Mouse (Mus musculus): ENCODE measurements around the gene Creb5. TPM values are rescaled to one million over a fixed set of nuclear protein-coding genes. Genes with fewer than 3 reads are reported as not detected.

Gene Creb5
- total RNA-seq, 1 experiment = 1.1 TPM

GRCm38 (mm10) chr6:53267732-53268505, 19.2 kb upstream of the Creb5 start:
- Histone ChIP-seq H3K9me3 (ENCODE audit: control insufficient read depth, insufficient read depth, low read depth, low read length) (no peaks in the 10 kb centered on the region), H3K36me3 (ENCODE audit: control insufficient read depth, insufficient read depth, low read length, poor library complexity, severe bottlenecking) (no peaks in the 10 kb centered on the region), H3K4me1 (ENCODE audit: control insufficient read depth in 2 of 2, insufficient read depth in 2 of 2, low read length in 2 of 2, poor library complexity in 1 of 2) (no peaks in the 10 kb centered on the region), H3K9ac (ENCODE audit: insufficient read depth, low read depth, low read length, poor library complexity, severe bottlenecking) (no peak overlapping the region), H3K27ac (ENCODE audit: insufficient read depth, low read depth, low read length, poor library complexity, severe bottlenecking) (no peak overlapping the region), H3K4me3 (ENCODE audit: insufficient read depth in 1 of 2, low read depth in 1 of 2, low read length in 2 of 2, poor library complexity in 1 of 2, severe bottlenecking in 1 of 2) (no peak overlapping the region)
- in situ Hi-C loops (cut with MboI; ENCODE audit: low sequenced_read_pairs in 2 of 2, unreplicated experiment in 2 of 2) = no loop called here
- no peak for TF ChIP-seq ZNF384 (IDR thresholded peaks at IDR 0.05; ENCODE audit: low read depth, low read length)
- no peak for TF ChIP-seq MAFK (IDR thresholded peaks at IDR 0.05; ENCODE audit: insufficient read depth, low read depth, low read length)
- no peak for TF ChIP-seq HCFC1 (IDR thresholded peaks at IDR 0.05; ENCODE audit: borderline replicate concordance, insufficient read depth, low read length)
- TF ChIP-seq ZC3H11A (IDR thresholded peaks at IDR 0.05; ENCODE audit: borderline replicate concordance, low read depth, low read length) = no peak
- TF ChIP-seq CHD2 (IDR thresholded peaks at IDR 0.05; ENCODE audit: low read depth, low read length) = no peak
- no peak for DNase-seq (ENCODE audit: low read depth, low spot score)

DNA sequence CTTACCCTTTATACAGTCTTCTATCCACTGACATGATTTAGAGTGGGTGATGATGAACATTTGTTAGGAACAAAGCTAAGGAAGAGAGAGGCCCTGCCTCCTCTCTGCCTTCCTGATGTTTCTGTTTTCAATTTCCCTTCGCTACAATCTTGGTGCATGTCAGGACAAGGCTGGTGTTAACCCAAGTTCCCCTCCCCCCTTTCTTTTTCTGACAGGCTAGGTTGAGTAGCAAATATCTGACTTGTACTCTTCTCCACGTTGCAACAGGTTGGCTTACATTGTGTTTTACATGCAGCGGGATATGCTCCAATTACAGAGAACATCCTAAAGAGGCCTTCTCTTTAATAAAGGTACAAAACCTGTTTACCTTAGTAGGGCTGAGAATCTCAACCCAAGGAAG, 15.9 kb upstream of the Creb5 start:
- H3K4me3 ChIP-seq (ENCODE audit: insufficient read depth in 1 of 2, low read depth in 1 of 2, low read length in 2 of 2, poor library complexity in 1 of 2, severe bottlenecking in 1 of 2) = no peak overlapping the region
- DNase-seq (ENCODE audit: low read depth, low spot score) = no peak
- in situ Hi-C loops (cut with MboI; ENCODE audit: low sequenced_read_pairs in 2 of 2, unreplicated experiment in 2 of 2) = no loop called here

DNA sequence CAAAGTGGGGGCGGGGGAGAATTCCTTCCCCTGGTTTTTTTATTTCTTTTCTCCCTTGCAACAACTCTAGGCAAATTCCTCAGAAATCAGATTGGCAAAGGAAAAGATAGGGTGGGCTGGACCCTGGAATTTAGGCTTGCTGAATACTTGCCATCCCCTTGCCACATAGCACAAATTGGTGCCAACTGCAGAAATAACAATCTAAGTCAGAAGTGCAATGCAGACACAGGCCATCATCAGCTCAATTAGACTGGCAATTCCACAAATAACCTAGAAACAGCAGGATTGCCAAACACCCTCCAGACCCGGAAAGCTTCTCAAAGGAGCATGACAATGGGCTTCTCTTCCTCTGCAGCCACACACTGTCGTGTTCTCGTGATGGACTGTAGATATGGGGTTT, 15.4 kb upstream of the Creb5 start:
- DNase-seq (ENCODE audit: low read depth, low spot score) = no peak
- Histone ChIP-seq H3K36me3 (ENCODE audit: control insufficient read depth, insufficient read depth, low read length, poor library complexity, severe bottlenecking) (no peaks in the 10 kb centered on the region), H3K4me3 (ENCODE audit: insufficient read depth in 1 of 2, low read depth in 1 of 2, low read length in 2 of 2, poor library complexity in 1 of 2, severe bottlenecking in 1 of 2) (no peak overlapping the region), H3K9me3 (ENCODE audit: control insufficient read depth, insufficient read depth, low read depth, low read length) (no peaks in the 10 kb centered on the region), H3K27ac (ENCODE audit: insufficient read depth, low read depth, low read length, poor library complexity, severe bottlenecking) (no peak overlapping the region), H3K4me1 (ENCODE audit: control insufficient read depth in 2 of 2, insufficient read depth in 2 of 2, low read length in 2 of 2, poor library complexity in 1 of 2) (no peaks in the 10 kb centered on the region), H3K9ac (ENCODE audit: insufficient read depth, low read depth, low read length, poor library complexity, severe bottlenecking) (no peak overlapping the region)
- in situ Hi-C loops (cut with MboI; ENCODE audit: low sequenced_read_pairs in 2 of 2, unreplicated experiment in 2 of 2) = no loop called here
- TF ChIP-seq ZNF384 (IDR thresholded peaks at IDR 0.05; ENCODE audit: low read depth, low read length) (no peak), ZC3H11A (IDR thresholded peaks at IDR 0.05; ENCODE audit: borderline replicate concordance, low read depth, low read length) (no peak), CHD2 (IDR thresholded peaks at IDR 0.05; ENCODE audit: low read depth, low read length) (no peak), MAFK (IDR thresholded peaks at IDR 0.05; ENCODE audit: insufficient read depth, low read depth, low read length) (no peak), HCFC1 (IDR thresholded peaks at IDR 0.05; ENCODE audit: borderline replicate concordance, insufficient read depth, low read length) (no peak)

More for the DNA sequence above, 15.9 kb upstream of the Creb5 start:
- H3K27ac ChIP-seq (ENCODE audit: insufficient read depth, low read depth, low read length, poor library complexity, severe bottlenecking) = no peak overlapping the region
- no peaks in the 10 kb centered on the region for H3K4me1 ChIP-seq (ENCODE audit: control insufficient read depth in 2 of 2, insufficient read depth in 2 of 2, low read length in 2 of 2, poor library complexity in 1 of 2)
- no peak for TF ChIP-seq MAFK (IDR thresholded peaks at IDR 0.05; ENCODE audit: insufficient read depth, low read depth, low read length)
- TF ChIP-seq HCFC1 (IDR thresholded peaks at IDR 0.05; ENCODE audit: borderline replicate concordance, insufficient read depth, low read length) = no peak
- TF ChIP-seq ZNF384 (IDR thresholded peaks at IDR 0.05; ENCODE audit: low read depth, low read length) = no peak
- TF ChIP-seq ZC3H11A (IDR thresholded peaks at IDR 0.05; ENCODE audit: borderline replicate concordance, low read depth, low read length) = no peak
- no peak for TF ChIP-seq CHD2 (IDR thresholded peaks at IDR 0.05; ENCODE audit: low read depth, low read length)
- no peak overlapping the region for H3K9ac ChIP-seq (ENCODE audit: insufficient read depth, low read depth, low read length, poor library complexity, severe bottlenecking)
- H3K36me3 ChIP-seq (ENCODE audit: control insufficient read depth, insufficient read depth, low read length, poor library complexity, severe bottlenecking) = no peaks in the 10 kb centered on the region
- no peaks in the 10 kb centered on the region for H3K9me3 ChIP-seq (ENCODE audit: control insufficient read depth, insufficient read depth, low read depth, low read length)

- in situ Hi-C loops (cut with MboI; ENCODE audit: low sequenced_read_pairs in 2 of 2, unreplicated experiment in 2 of 2) = loop anchor here in 1 of 2 experiments (25.0 kb wide), 1 partner anchor 1024 kb away; the partner anchor contains the start of gene Hoxa13
- Histone ChIP-seq H3K9ac (ENCODE audit: insufficient read depth, low read depth, low read length, poor library complexity, severe bottlenecking) (no peak overlapping the region), H3K36me3 (ENCODE audit: control insufficient read depth, insufficient read depth, low read length, poor library complexity, severe bottlenecking) (no peaks in the 10 kb centered on the region), H3K4me3 (ENCODE audit: insufficient read depth in 1 of 2, low read depth in 1 of 2, low read length in 2 of 2, poor library complexity in 1 of 2, severe bottlenecking in 1 of 2) (peak overlapping the region; percentile 50 to 78), H3K27ac (ENCODE audit: insufficient read depth, low read depth, low read length, poor library complexity, severe bottlenecking) (no peak overlapping the region), H3K9me3 (ENCODE audit: control insufficient read depth, insufficient read depth, low read depth, low read length) (no peaks in the 10 kb centered on the region), H3K4me1 (ENCODE audit: control insufficient read depth in 2 of 2, insufficient read depth in 2 of 2, low read length in 2 of 2, poor library complexity in 1 of 2) (no peaks in the 10 kb centered on the region)
- TF ChIP-seq CHD2 (IDR thresholded peaks at IDR 0.05; ENCODE audit: low read depth, low read length) (no peak), MAFK (IDR thresholded peaks at IDR 0.05; ENCODE audit: insufficient read depth, low read depth, low read length) (no peak), ZC3H11A (IDR thresholded peaks at IDR 0.05; ENCODE audit: borderline replicate concordance, low read depth, low read length) (no peak), HCFC1 (IDR thresholded peaks at IDR 0.05; ENCODE audit: borderline replicate concordance, insufficient read depth, low read length) (no peak), ZNF384 (IDR thresholded peaks at IDR 0.05; ENCODE audit: low read depth, low read length) (no peak)
- DNase-seq (ENCODE audit: low read depth, low spot score) = peak; percentile 1
Measured at GRCm38 (mm10) chr6:53286389-53287037, 557 bp upstream of the Creb5 start.
